Mouse (Mus musculus) stomach, embryonic 14.5 days (tissue): Measurements from ENCODE around the gene Pomp. TPM values are rescaled to one million over a fixed set of nuclear protein-coding genes. Genes with fewer than 3 reads are reported as not detected.

ENCODE experiments used
- ATAC-seq: fragments of 200-750 bp; cut with Nextera tagmentation; 2 replicates; pipeline ENCODE4 v1.8.0; 2017; ENCODE audit warnings: low read depth, moderate TSS enrichment; ENCODE audit not compliant: insufficient number of reproducible peaks, insufficient read depth, low FRiP score
- H3K27ac ChIP-seq: fragments of 300-500 bp; sonication (generic); 2 replicates; pipeline ENCODE4 v1.5.1; 2014; ENCODE audit warnings: mild to moderate bottlenecking, low read length, moderate library complexity, mixed read lengths
- H3K27me3 ChIP-seq: fragments of 300-500 bp; sonication (generic); 2 replicates; pipeline ENCODE4 v1.6.1; 2014; ENCODE audit warnings: low read length, control low read depth, mixed read lengths; ENCODE audit not compliant: control insufficient read depth, insufficient read depth
- H3K36me3 ChIP-seq: fragments of 300-500 bp; sonication (generic); 2 replicates; pipeline ENCODE4 v1.6.1; 2014; ENCODE audit warnings: mild to moderate bottlenecking, control low read depth, low read length, moderate library complexity, mixed read lengths; ENCODE audit not compliant: control insufficient read depth, insufficient read depth
- H3K4me1 ChIP-seq: fragments of 300-500 bp; sonication (generic); 2 replicates; pipeline ENCODE4 v1.6.1; 2014; ENCODE audit warnings: low read length, control low read depth, mixed read lengths; ENCODE audit not compliant: control insufficient read depth, insufficient read depth
- H3K4me2 ChIP-seq: fragments of 300-500 bp; sonication (generic); replicated peaks from 2 replicates; pipeline ENCODE4 v1.6.1; 2014; ENCODE audit warnings: low read depth, low read length, control low read depth
- H3K4me3 ChIP-seq: fragments of 300-500 bp; sonication (generic); 2 replicates; pipeline ENCODE4 v1.5.1; 2014; ENCODE audit warnings: low read depth, low read length, control low read depth
- H3K9ac ChIP-seq: fragments of 300-500 bp; sonication (generic); replicated peaks from 2 replicates; pipeline ENCODE4 v1.6.1; 2014; ENCODE audit warnings: low read depth, mild to moderate bottlenecking, control low read depth, low read length, moderate library complexity, mixed read lengths
- H3K9me3 ChIP-seq: fragments of 300-500 bp; sonication (generic); 2 replicates; pipeline ENCODE4 v1.6.1; 2016; ENCODE audit warnings: low read depth, low read length, control low read depth; ENCODE audit not compliant: control insufficient read depth
- WGBS: fragments of 180-500 bp; shearing (Covaris S2); extraction: QIAGEN DNeasy Blood & Tissue Kit; methylation state at CpG from one replicate; pipeline ENCODE4 v1.1.7; 2014; 5-methylcytosine and 5-hydroxymethylcytosine counted together
- polyA plus RNA-seq: library from polyadenylated mRNA; unstranded; fragments of >200 nt; fragmentation: Nextera tagmentation; extraction: Ambion mirVana; gene quantifications from 2 replicates; pipeline ENCODE4 v1.2.1, GENCODE M21; 2014

The Pomp gene
- polyA plus RNA-seq, 1 experiment from 2014 or later: 445 TPM

- no peak for ATAC-seq
- Histone ChIP-seq H3K27ac (no peak overlapping the region), H3K4me1 (0 out of 2 replicates have a peak, but pooled peaks cover 10% of the 10 kb centered on the region), H3K9ac (no peak overlapping the region), H3K4me2 (no peak overlapping the region), H3K4me3 (no peak overlapping the region), H3K36me3 (no peaks in the 10 kb centered on the region), H3K27me3 (no peaks in the 10 kb centered on the region), H3K9me3 (no peaks in the 10 kb centered on the region)
- WGBS: 48% methylated on average over 7 of the region's 7 CpGs
Measured at GRCm38 (mm10) chr5:147843340-147843739, 16.9 kb upstream of the Pomp start.

GRCm38 (mm10) chr5:147845319-147845718 is 14.9 kb upstream of the Pomp start:
- WGBS: 68% methylated on average over 3 of the region's 3 CpGs
- no peaks in the 10 kb centered on the region for H3K27me3 ChIP-seq

GRCm38 (mm10) chr5:147847361-147847760 is 12.9 kb upstream of the Pomp start:
- WGBS: 52% methylated on average over 5 of the region's 5 CpGs
- Histone ChIP-seq H3K36me3 (no peaks in the 10 kb centered on the region), H3K9me3 (no peaks in the 10 kb centered on the region), H3K4me2 (no peak overlapping the region), H3K4me3 (no peak overlapping the region), H3K27me3 (no peaks in the 10 kb centered on the region), H3K4me1 (0 out of 2 replicates have a peak, but pooled peaks cover 10% of the 10 kb centered on the region), H3K27ac (no peak overlapping the region), H3K9ac (no peak overlapping the region)
- no peak for ATAC-seq

More at GRCm38 (mm10) chr5:147845319-147845718, 14.9 kb upstream of the Pomp start:
- Histone ChIP-seq H3K27ac (no peak overlapping the region), H3K4me1 (0 out of 2 replicates have a peak, but pooled peaks cover 10% of the 10 kb centered on the region), H3K36me3 (no peaks in the 10 kb centered on the region), H3K9ac (no peak overlapping the region), H3K4me2 (no peak overlapping the region), H3K9me3 (no peaks in the 10 kb centered on the region), H3K4me3 (no peak overlapping the region)
- ATAC-seq: no peak

- Histone ChIP-seq H3K9me3 (no peaks in the 10 kb centered on the region), H3K4me1 (0 out of 2 replicates have a peak, but pooled peaks cover 10% of the 10 kb centered on the region), H3K9ac (no peak overlapping the region), H3K27me3 (no peaks in the 10 kb centered on the region), H3K27ac (no peak overlapping the region), H3K36me3 (no peaks in the 10 kb centered on the region), H3K4me3 (no peak overlapping the region), H3K4me2 (0 out of 2 replicates have a peak overlapping the region, but pooled peaks have one; percentile 7)
- 24% methylated on average over 16 of the region's 16 CpGs for WGBS
- 0 out of 2 replicates have a peak, but pooled peaks have one; percentile 14 for ATAC-seq
Measured at GRCm38 (mm10) chr5:147848164-147848863, 11.9 kb upstream of the Pomp start.

- Histone ChIP-seq H3K4me2 (no peak overlapping the region), H3K27ac (no peak overlapping the region), H3K4me1 (0 out of 2 replicates have a peak, but pooled peaks cover 10% of the 10 kb centered on the region), H3K9ac (no peak overlapping the region), H3K4me3 (no peak overlapping the region), H3K36me3 (no peaks in the 10 kb centered on the region), H3K9me3 (no peaks in the 10 kb centered on the region), H3K27me3 (no peaks in the 10 kb centered on the region)
- WGBS: 70% methylated on average over 7 of the region's 7 CpGs
- ATAC-seq: no peak
Measured at GRCm38 (mm10) chr5:147850194-147850593, 10.1 kb upstream of the Pomp start.

GRCm38 (mm10) chr5:147860076-147860448 is 199 bp upstream of the Pomp start:
- Histone ChIP-seq H3K36me3 (peaks cover 19% of the 10 kb centered on the region; the same call in 1 of the 2 replicates), H3K4me3 (peak overlapping the region; percentile 84), H3K4me2 (peak overlapping the region; percentile 79), H3K4me1 (peaks cover 7% of the 10 kb centered on the region; the same call in 1 of the 2 replicates), H3K27me3 (no peaks in the 10 kb centered on the region), H3K9me3 (no peaks in the 10 kb centered on the region), H3K27ac (peak overlapping the region; percentile 72; the same call in 1 of the 2 replicates), H3K9ac (peak overlapping the region; percentile 95)
- ATAC-seq: peak; percentile 35; the same call in 1 of the 2 replicates
- under 1% methylated on average over 18 of the region's 18 CpGs for WGBS

GRCm38 (mm10) chr5:147868674-147869073 is 8.4 kb downstream of the Pomp start:
- Histone ChIP-seq H3K4me3 (no peak overlapping the region), H3K9ac (no peak overlapping the region), H3K4me1 (no peaks in the 10 kb centered on the region), H3K36me3 (peaks cover 63% of the 10 kb centered on the region), H3K9me3 (no peaks in the 10 kb centered on the region), H3K27ac (no peak overlapping the region), H3K4me2 (no peak overlapping the region), H3K27me3 (no peaks in the 10 kb centered on the region)
- ATAC-seq: no peak
- 93% methylated on average over 4 of the region's 4 CpGs for WGBS

- Histone ChIP-seq H3K4me1 (no peaks in the 10 kb centered on the region), H3K4me3 (no peak overlapping the region), H3K9ac (no peak overlapping the region), H3K4me2 (no peak overlapping the region), H3K36me3 (peaks cover 61% of the 10 kb centered on the region), H3K27ac (no peak overlapping the region), H3K27me3 (no peaks in the 10 kb centered on the region), H3K9me3 (no peaks in the 10 kb centered on the region)
- WGBS: 91% methylated on average over 6 of the region's 6 CpGs
- ATAC-seq: no peak
Measured at GRCm38 (mm10) chr5:147869568-147869967, 9.3 kb downstream of the Pomp start.
